Mouse (Mus musculus): Measurements from ENCODE around the gene Hmcn1. TPM values are rescaled to one million over a fixed set of nuclear protein-coding genes. Genes with fewer than 3 reads are reported as not detected.
A peak's percentile ranks its signal among the peaks of the same experiment; 100 is the strongest.

Hmcn1 gene
- total and polyA plus RNA-seq, 3 experiments = 11.9 to 23.5 (median 13.7) TPM

DNA sequence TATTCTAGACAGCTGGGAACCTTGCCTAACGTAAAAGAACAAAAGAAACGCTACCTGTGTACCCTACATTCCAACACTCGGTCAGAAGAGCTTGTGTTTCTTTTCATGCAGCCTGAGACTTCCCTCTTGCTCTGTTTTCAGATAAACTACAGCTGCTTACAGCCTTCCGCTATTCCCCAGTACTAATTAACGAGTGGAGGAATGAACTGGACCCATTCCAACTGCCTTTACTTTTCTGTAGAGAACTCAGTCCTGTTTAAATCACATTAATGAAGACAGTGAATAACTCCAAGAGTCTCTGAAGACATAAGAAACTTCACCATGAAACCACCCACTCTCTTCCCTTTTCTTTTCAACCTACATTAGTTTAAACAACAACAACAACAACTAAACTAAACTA is 10.8 kb upstream of the Hmcn1 start:
- intact Hi-C loops (cut with DNase I) = no loop called here
- Histone ChIP-seq H3K4me3 (no peak overlapping the region), H3K79me2 (replicated peaks; ENCODE audit: control insufficient read depth, insufficient read depth, low read length) (no peaks in the 10 kb centered on the region), H3K27ac (no peak overlapping the region), H3K4me1 (ENCODE audit: control insufficient read depth, insufficient read depth, low read length) (no peaks in the 10 kb centered on the region), H3K27me3 (ENCODE audit: control insufficient read depth, insufficient read depth, low read length) (no peaks in the 10 kb centered on the region), H3K36me3 (ENCODE audit: control insufficient read depth, insufficient read depth, low read length) (no peaks in the 10 kb centered on the region), H3K9ac (ENCODE audit: low read depth, low read length) (no peak overlapping the region)
- TF ChIP-seq POLR2A (IDR thresholded peaks at IDR 0.05; ENCODE audit: insufficient read depth, low read depth, low read length) (no peak), EP300 (IDR thresholded peaks at IDR 0.05; ENCODE audit: insufficient read depth, low read depth, low read length) (no peak), CTCF (IDR thresholded peaks at IDR 0.05) (no peak)
- WGBS = 60% methylated on average over 5 of the region's 5 CpGs
- no peak for DNase-seq

GRCm38 (mm10) chr1:151001868-151002428 is 8.7 kb upstream of the Hmcn1 start:
- Histone ChIP-seq H3K79me2 (replicated peaks; ENCODE audit: control insufficient read depth, insufficient read depth, low read length) (no peaks in the 10 kb centered on the region), H3K4me1 (ENCODE audit: control insufficient read depth, insufficient read depth, low read length) (no peaks in the 10 kb centered on the region), H3K4me3 (no peak overlapping the region), H3K27me3 (ENCODE audit: control insufficient read depth, insufficient read depth, low read length) (no peaks in the 10 kb centered on the region), H3K9ac (ENCODE audit: low read depth, low read length) (no peak overlapping the region), H3K27ac (no peak overlapping the region), H3K36me3 (ENCODE audit: control insufficient read depth, insufficient read depth, low read length) (no peaks in the 10 kb centered on the region)
- intact Hi-C loops (cut with DNase I) = no loop called here
- WGBS = 52% methylated on average over 8 of the region's 8 CpGs
- TF ChIP-seq EP300 (IDR thresholded peaks at IDR 0.05; ENCODE audit: insufficient read depth, low read depth, low read length) (no peak), CTCF (IDR thresholded peaks at IDR 0.05) (no peak), POLR2A (IDR thresholded peaks at IDR 0.05; ENCODE audit: insufficient read depth, low read depth, low read length) (no peak)
- no peak for DNase-seq

DNA sequence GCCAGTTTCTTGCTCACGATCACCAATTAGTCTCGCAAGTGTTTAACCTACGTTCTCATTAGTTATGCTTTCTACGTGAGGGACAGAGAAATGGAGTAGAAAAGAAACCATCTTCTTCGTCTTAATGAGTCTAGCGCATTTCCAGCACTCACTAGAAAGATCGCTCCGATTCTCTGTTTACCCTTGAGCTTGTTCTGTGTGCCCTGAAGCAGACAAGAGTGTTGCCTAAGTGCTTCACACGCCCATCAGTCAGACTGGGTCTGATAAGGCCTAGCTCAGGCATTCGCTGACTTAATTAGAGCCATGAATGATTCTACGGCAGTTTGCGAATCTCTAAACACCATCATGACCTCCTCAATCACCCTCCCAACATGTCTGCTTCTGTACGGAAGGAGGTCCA is 7.5 kb upstream of the Hmcn1 start:
- WGBS = 65% methylated on average over 13 of the region's 13 CpGs
- H3K9ac ChIP-seq (ENCODE audit: low read depth, low read length) = no peak overlapping the region
- no peak overlapping the region for H3K27ac ChIP-seq

GRCm38 (mm10) chr1:150994612-150995011 is 1.4 kb upstream of the Hmcn1 start:
- Histone ChIP-seq H3K79me2 (replicated peaks; ENCODE audit: control insufficient read depth, insufficient read depth, low read length) (no peaks in the 10 kb centered on the region; the same call in 1 of the 2 replicates), H3K36me3 (ENCODE audit: control insufficient read depth, insufficient read depth, low read length) (peaks cover 8% of the 10 kb centered on the region), H3K27ac (no peak overlapping the region), H3K27me3 (ENCODE audit: control insufficient read depth, insufficient read depth, low read length) (no peaks in the 10 kb centered on the region), H3K9ac (ENCODE audit: low read depth, low read length) (no peak overlapping the region), H3K4me1 (ENCODE audit: control insufficient read depth, insufficient read depth, low read length) (peaks cover 5% of the 10 kb centered on the region), H3K4me3 (no peak overlapping the region)
- intact Hi-C loops (cut with DNase I) = loop anchor here (5.0 kb wide), 1 partner anchor 52 kb away; no protein-coding TSS in a partner anchor
- no peak for DNase-seq
- 79% methylated on average over 2 of the region's 2 CpGs for WGBS
- TF ChIP-seq POLR2A (IDR thresholded peaks at IDR 0.05; ENCODE audit: insufficient read depth, low read depth, low read length) (no peak), EP300 (IDR thresholded peaks at IDR 0.05; ENCODE audit: insufficient read depth, low read depth, low read length) (no peak), CTCF (IDR thresholded peaks at IDR 0.05) (no peak)

More for the DNA sequence above, 7.5 kb upstream of the Hmcn1 start:
- no peaks in the 10 kb centered on the region for H3K36me3 ChIP-seq (ENCODE audit: control insufficient read depth, insufficient read depth, low read length)
- H3K79me2 ChIP-seq (replicated peaks; ENCODE audit: control insufficient read depth, insufficient read depth, low read length) = no peaks in the 10 kb centered on the region
- H3K27me3 ChIP-seq (ENCODE audit: control insufficient read depth, insufficient read depth, low read length) = no peaks in the 10 kb centered on the region
- no peak overlapping the region for H3K4me3 ChIP-seq
- TF ChIP-seq EP300 (IDR thresholded peaks at IDR 0.05; ENCODE audit: insufficient read depth, low read depth, low read length) (no peak), POLR2A (IDR thresholded peaks at IDR 0.05; ENCODE audit: insufficient read depth, low read depth, low read length) (no peak), CTCF (IDR thresholded peaks at IDR 0.05) (no peak)
- DNase-seq = no peak
- H3K4me1 ChIP-seq (ENCODE audit: control insufficient read depth, insufficient read depth, low read length) = no peaks in the 10 kb centered on the region
- intact Hi-C loops (cut with DNase I) = no loop called here

DNA sequence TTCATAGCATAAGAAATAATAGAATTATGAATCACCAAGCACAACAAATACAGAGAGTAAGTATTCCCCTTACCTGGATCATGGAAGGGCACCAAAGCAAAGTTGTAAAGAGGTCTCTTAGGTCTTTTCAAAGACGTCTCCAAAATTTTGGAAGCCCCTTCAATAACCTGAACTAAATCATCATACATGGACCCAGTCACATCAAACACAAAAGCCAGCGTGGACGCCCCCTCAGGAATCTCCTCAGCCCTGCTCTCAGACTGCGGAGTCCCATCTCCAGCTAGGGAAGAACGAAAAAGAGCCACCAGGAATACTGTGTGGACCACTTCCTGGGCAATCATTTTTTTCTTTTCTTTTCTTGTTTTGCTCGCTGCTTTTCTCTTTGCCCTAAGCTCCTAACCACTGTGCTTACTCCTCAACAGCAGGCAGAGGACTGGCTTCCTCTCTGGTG is 499 bp downstream of the Hmcn1 start:
- intact Hi-C loops (cut with DNase I) = loop anchor here (1.0 to 5.0 kb wide), 3 partner anchors 16 to 50 kb away; no protein-coding TSS in a partner anchor
- DNase-seq = no peak
- peak overlapping the region; percentile 87 for H3K27ac ChIP-seq

More for the DNA sequence above, 499 bp downstream of the Hmcn1 start:
- H3K79me2 ChIP-seq (replicated peaks; ENCODE audit: control insufficient read depth, insufficient read depth, low read length) = peaks cover 2% of the 10 kb centered on the region; the same call in 1 of the 2 replicates
- H3K4me3 ChIP-seq = peak overlapping the region; percentile 76
- no peaks in the 10 kb centered on the region for H3K27me3 ChIP-seq (ENCODE audit: control insufficient read depth, insufficient read depth, low read length)
- WGBS = 2% methylated on average over 6 of the region's 6 CpGs
- H3K4me1 ChIP-seq (ENCODE audit: control insufficient read depth, insufficient read depth, low read length) = peaks cover 6% of the 10 kb centered on the region
- TF ChIP-seq CTCF (IDR thresholded peaks at IDR 0.05) = no peak
- TF ChIP-seq POLR2A (IDR thresholded peaks at IDR 0.05; ENCODE audit: insufficient read depth, low read depth, low read length) = no peak
- no peak for TF ChIP-seq EP300 (IDR thresholded peaks at IDR 0.05; ENCODE audit: insufficient read depth, low read depth, low read length)
- H3K36me3 ChIP-seq (ENCODE audit: control insufficient read depth, insufficient read depth, low read length) = peaks cover 11% of the 10 kb centered on the region
- peak overlapping the region; percentile 84 for H3K9ac ChIP-seq (ENCODE audit: low read depth, low read length)

Measured in heart, adult 2 months (tissue).